Mouse (Mus musculus) forebrain, embryonic 14.5 days (tissue): ENCODE measurements around the gene Ltbp2. TPM values are rescaled to one million over a fixed set of nuclear protein-coding genes. Genes with fewer than 3 reads are reported as not detected.

Source experiments
- polyA plus RNA-seq: library from polyadenylated mRNA; unstranded; fragments of >200 nt; fragmentation: Nextera tagmentation; extraction: Ambion mirVana; gene quantifications from 2 replicates; pipeline ENCODE4 v1.2.1, GENCODE M21; 2014

Ltbp2 gene
- polyA plus RNA-seq, 1 experiment from 2014 or later: not detected

Other genes starting within 250 kb of the Ltbp2 start
- gene Vrtn, start 235.5 kb downstream of the Ltbp2 start, polyA plus RNA-seq: not detected in 2 replicates
- 2.6 and 3.3 TPM in 2 replicates for gene Syndig1l, start 177.7 kb downstream of the Ltbp2 start, polyA plus RNA-seq
- gene Npc2, start 103.4 kb downstream of the Ltbp2 start, polyA plus RNA-seq: 72.5 and 76.4 TPM in 2 replicates
- gene Isca2, start 103.3 kb downstream of the Ltbp2 start, polyA plus RNA-seq: 137 and 163 TPM in 2 replicates
- 128 and 147 TPM in 2 replicates for gene Fcf1, start 94.4 kb upstream of the Ltbp2 start, polyA plus RNA-seq
- 31.4 and 37.5 TPM in 2 replicates for gene Arel1, start 94.4 kb upstream of the Ltbp2 start, polyA plus RNA-seq
- 32.4 and 33.2 TPM in 2 replicates for gene Ylpm1, start 119.8 kb upstream of the Ltbp2 start, polyA plus RNA-seq
- 1.3 and 1.6 TPM in 2 replicates for gene Prox2, start 234.2 kb upstream of the Ltbp2 start, polyA plus RNA-seq
- gene Dlst, start 234.3 kb upstream of the Ltbp2 start, polyA plus RNA-seq: 77.5 and 87.1 TPM in 2 replicates